Mouse (Mus musculus) neutrophil, adult 83 days (primary cell): ENCODE data around the gene G6pd2. TPM values are rescaled to one million over a fixed set of nuclear protein-coding genes. Genes with fewer than 3 reads are reported as not detected.

ENCODE experiments used
- total RNA-seq, 2 experiments: library from RNA; stranded (reverse); gene quantifications; one replicate each; pipeline ENCODE4 v1.2.4; 2023

The G6pd2 gene
- not detected for total RNA-seq

DNA sequence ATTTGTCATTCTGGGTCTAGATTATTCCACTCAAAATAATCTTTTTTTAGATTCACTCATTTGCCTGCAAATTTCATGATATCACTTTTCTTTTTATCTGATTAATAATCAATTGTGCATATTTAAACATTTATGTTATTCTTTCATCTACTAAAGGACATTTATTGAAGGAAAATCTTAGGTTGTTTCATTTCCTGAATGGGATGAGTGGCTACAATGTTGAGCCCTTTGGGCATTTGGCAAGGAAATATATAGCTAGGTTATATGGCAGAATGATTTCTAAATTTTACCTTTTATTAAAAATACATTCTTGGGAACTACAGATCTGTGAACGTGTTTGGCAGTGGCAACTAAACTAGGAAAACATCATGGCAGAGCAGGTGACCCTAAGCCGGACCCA, at the start of gene G6pd2:
Gene G6pd2 (plus strand): TSS at position 301 of the 400 bp plus-strand sequence.

